Mouse (Mus musculus) cerebellum, adult 2 months (tissue): ENCODE results near the gene Wdr45. TPM values are rescaled to one million over a fixed set of nuclear protein-coding genes. Genes with fewer than 3 reads are reported as not detected.
"Not testable (repeated sequence)": the region's sequence is repeated elsewhere in the genome, so short reads cannot be mapped to it uniquely, and the experiment has no call there.

Experiments used
- DNase-seq, 2 experiments: peaks; one replicate each; pipeline ENCODE4 v3.0.0; 2021
- H3K27ac ChIP-seq: fragments of 200-500 bp; 2 replicates; pipeline ENCODE4 v1.5.1; 2012; ENCODE audit warnings: low read length, control low read depth, inconsistent platforms; ENCODE audit not compliant: insufficient read depth
- H3K27me3 ChIP-seq: fragments of 200-500 bp; 2 replicates; pipeline ENCODE4 v1.6.1; 2012; ENCODE audit warnings: inconsistent platforms, mild to moderate bottlenecking, low read length, moderate library complexity; ENCODE audit not compliant: control insufficient read depth, insufficient read depth
- H3K4me1 ChIP-seq: fragments of 200-500 bp; 2 replicates; pipeline ENCODE4 v1.6.1; 2011; ENCODE audit warnings: low read length; ENCODE audit not compliant: control insufficient read depth, insufficient read depth
- H3K4me3 ChIP-seq: fragments of 200-500 bp; replicated peaks from 2 replicates; pipeline ENCODE3; 2011; ENCODE audit warnings: mild to moderate bottlenecking, low read depth, low read length, control low read depth; ENCODE audit not compliant: insufficient read depth
- CTCF ChIP-seq: fragments of 200-500 bp; IDR thresholded peaks from 2 replicates; pipeline ENCODE4 v1.5.1; 2011; ENCODE audit warnings: low read depth, mild to moderate bottlenecking, control low read depth, low read length, moderate library complexity, borderline replicate concordance; ENCODE audit not compliant: insufficient read depth
- POLR2A ChIP-seq: fragments of 200-500 bp; IDR thresholded peaks from 2 replicates; pipeline ENCODE4 v1.6.1; 2011; ENCODE audit warnings: low read length, control low read depth, borderline replicate concordance; ENCODE audit not compliant: insufficient read depth
- WGBS: fragments of 180-500 bp; shearing (Covaris S2); methylation state at CpG from one replicate; pipeline ENCODE4 v1.1.7; 2018; 5-methylcytosine and 5-hydroxymethylcytosine counted together
- polyA plus RNA-seq: library from polyadenylated mRNA; depleted of rRNA; stranded (reverse); fragments of >200 nt; gene quantifications from 2 replicates; pipeline ENCODE4 v1.2.3, GENCODE M21; 2012

Wdr45 gene
- polyA plus RNA-seq, 1 experiment: 81.8 TPM

- Histone ChIP-seq H3K27ac (peak overlapping the region; percentile 96), H3K4me3 (peak overlapping the region; percentile 88), H3K4me1 (peaks cover 7% of the 10 kb centered on the region), H3K27me3 (no peaks in the 10 kb centered on the region)
- no peak for DNase-seq
- 22% methylated on average over 10 of the region's 10 CpGs for WGBS
- TF ChIP-seq CTCF (no peak), POLR2A (no peak)
These were observed 26.1 kb downstream of the Wdr45 start for GRCm38 (mm10) chrX:7740082-7740819.

GRCm38 (mm10) chrX:7741103-7741502, 27.0 kb downstream of the Wdr45 start:
- peak overlapping the region; percentile 88 for H3K4me3 ChIP-seq
- H3K27ac ChIP-seq: peak overlapping the region; percentile 96
- H3K4me1 ChIP-seq: peaks cover 7% of the 10 kb centered on the region
- DNase-seq: peak; percentile 66 to 75
- H3K27me3 ChIP-seq: no peaks in the 10 kb centered on the region
- WGBS: 18% methylated on average over 5 of the region's 5 CpGs
- TF ChIP-seq POLR2A (peak; percentile 54; the same call in 1 of the 2 replicates), CTCF (no peak)

- WGBS: 33% methylated on average over 5 of the region's 5 CpGs
- TF ChIP-seq CTCF: peak; percentile 54; the same call in 1 of the 2 replicates
- no peak for TF ChIP-seq POLR2A
These were observed 29.3 kb downstream of the Wdr45 start for GRCm38 (mm10) chrX:7743470-7743869.

GRCm38 (mm10) chrX:7744940-7745339, 30.8 kb downstream of the Wdr45 start:
- no peaks in the 10 kb centered on the region for H3K27me3 ChIP-seq
- no peak for DNase-seq
- 65% methylated on average over 1 of the region's 1 CpGs for WGBS
- H3K4me3 ChIP-seq: no peak overlapping the region
- TF ChIP-seq CTCF (no peak), POLR2A (no peak)
- no peak overlapping the region for H3K27ac ChIP-seq
- no peaks in the 10 kb centered on the region for H3K4me1 ChIP-seq

More at GRCm38 (mm10) chrX:7743470-7743869, 29.3 kb downstream of the Wdr45 start:
- no peak for DNase-seq
- Histone ChIP-seq H3K27me3 (no peaks in the 10 kb centered on the region), H3K4me3 (no peak overlapping the region), H3K27ac (no peak overlapping the region), H3K4me1 (no peaks in the 10 kb centered on the region)

DNA sequence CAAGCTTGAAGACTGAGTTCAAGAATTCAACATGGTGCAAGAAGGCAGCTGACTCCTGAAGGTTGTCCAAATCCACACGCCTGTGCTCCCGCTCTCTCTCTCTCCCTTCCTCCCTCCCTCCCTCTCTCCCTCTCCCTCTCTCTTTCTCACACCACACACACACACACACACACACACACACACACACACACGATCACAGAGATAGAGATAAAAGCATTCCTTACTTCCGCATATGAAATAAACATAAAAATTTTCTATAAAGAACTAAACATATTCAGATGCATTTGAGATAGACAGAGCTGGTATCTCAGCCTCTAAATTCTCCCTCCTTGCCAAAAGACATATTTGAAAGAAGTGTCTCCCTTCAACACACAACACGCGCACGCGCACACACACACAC, 31.3 kb downstream of the Wdr45 start:
- DNase-seq: no peak
- Histone ChIP-seq H3K27ac (no peak overlapping the region), H3K4me1 (no peaks in the 10 kb centered on the region), H3K27me3 (no peaks in the 10 kb centered on the region), H3K4me3 (no peak overlapping the region)
- WGBS: 84% methylated on average over 8 of the region's 8 CpGs
- TF ChIP-seq CTCF (no peak), POLR2A (no peak)

DNA sequence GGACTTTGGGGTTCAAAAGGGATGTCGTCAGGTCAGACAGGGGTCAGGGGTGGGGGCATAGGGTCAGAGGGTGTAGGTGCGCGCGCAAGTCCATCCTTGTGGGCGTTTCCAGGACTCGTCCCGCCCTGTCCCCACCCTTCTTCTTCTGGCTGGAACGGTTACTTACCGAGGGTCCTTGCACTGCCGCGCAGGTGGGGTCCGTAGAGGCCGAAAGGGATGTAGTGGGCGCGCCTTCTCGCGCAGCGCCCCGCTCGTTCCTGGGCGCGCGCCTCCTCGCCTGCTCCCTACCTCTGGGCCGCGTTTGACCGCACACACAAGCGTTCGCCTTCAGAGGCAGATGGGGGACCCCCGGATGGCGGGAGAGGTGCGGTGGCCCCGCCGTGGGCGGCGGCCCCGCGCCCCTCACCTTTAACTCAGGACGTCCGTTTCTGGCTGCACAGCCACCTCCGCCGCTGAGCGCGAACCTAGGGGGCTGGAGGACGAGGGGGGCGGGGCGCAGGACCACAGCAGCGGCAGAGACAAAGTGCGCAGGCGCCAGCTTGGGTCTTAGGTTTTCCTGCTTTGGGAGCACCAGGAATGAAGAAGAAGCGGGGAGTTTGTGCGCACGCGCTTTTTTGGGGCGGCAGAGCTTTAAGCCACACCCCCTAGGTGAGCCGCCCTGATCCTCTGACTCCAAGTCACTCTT, 36.4 kb downstream of the Wdr45 start, which contains the start of gene Ccdc120:
Gene Ccdc120 (minus strand): TSS at position 474 of the 685 bp plus-strand sequence.
- H3K27ac ChIP-seq: peak within 1 kb of the TSS; percentile 55; the same call in 1 of the 2 replicates
- peak; percentile 83 to 85 for DNase-seq
- 7% methylated on average over 34 of the region's 56 CpGs for WGBS
- TF ChIP-seq CTCF (no peak), POLR2A (no peak)
- H3K27me3 ChIP-seq: no peaks in the 10 kb centered on the region
- H3K4me1 ChIP-seq: no peaks in the 10 kb centered on the region; the same call in 1 of the 2 replicates
- H3K4me3 ChIP-seq: peak within 1 kb of the TSS; percentile 75

DNA sequence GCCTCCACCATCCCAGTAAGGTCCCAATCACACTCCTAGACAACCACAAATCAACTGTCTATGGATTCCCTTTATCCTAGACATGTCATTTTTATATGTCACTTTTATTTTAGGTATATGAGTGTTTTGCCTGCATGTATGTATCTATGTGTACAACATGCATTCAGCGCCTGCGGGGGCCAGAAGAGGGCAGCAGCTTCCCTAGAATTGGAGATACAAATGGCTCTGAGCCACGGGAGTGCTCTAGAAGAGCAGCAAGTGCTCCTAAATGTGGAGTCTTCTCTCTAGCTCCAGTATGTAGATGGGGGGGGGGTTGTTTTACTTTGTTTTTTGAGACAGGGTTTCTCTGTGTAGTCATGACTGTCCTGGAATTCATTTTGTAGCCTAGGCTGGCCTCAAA, 39.5 kb downstream of the Wdr45 start:
- not testable (repeated sequence) for H3K4me3 ChIP-seq, H3K27ac ChIP-seq, H3K27me3 ChIP-seq, H3K4me1 ChIP-seq
- 12% methylated on average over 3 of the region's 3 CpGs for WGBS
- 0 out of 2 replicates have a peak, but pooled peaks have one; percentile 11 for TF ChIP-seq CTCF
- DNase-seq: peak in 1 of 2 experiments; percentile 38
